Mouse (Mus musculus) right cerebral cortex, adult 2 months (tissue): ENCODE data around the gene Chst14.

Source experiments
- DNase-seq, 2 experiments: peaks; one replicate each; pipeline ENCODE4 v3.0.0; 2021 to 2022; ENCODE audit warnings: low spot score in 2 of 2

Gene Chst14

DNA sequence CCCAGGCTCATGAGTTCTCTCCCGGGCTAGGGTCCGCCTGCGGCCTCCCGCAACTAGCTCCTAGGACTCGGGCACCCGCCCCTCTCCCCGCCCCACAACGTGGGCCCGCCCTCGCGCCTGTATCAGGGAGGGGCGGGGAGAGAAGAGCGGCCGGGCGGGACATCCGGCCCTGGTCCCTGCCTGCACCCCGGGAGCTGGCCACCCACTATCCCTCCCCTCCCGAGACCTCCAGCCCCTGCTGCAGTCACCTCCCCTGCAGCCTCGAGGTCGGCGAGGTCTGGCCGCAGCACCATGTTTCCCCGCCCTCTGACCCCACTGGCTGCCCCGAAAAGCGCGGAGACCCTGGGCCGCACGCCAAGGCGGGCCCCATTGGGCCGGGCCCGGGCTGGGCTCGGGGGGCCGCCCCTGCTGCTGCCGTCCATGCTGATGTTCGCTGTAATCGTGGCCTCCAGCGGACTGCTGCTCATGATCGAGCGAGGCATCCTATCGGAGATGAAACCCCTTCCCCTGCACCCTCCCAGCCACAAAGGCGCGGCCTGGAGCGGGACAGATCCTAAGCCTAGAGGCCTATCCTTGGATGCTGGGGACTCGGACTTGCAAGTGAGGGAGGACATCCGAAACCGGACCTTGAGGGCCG is at the start of gene Chst14:
Gene Chst14 (plus strand): TSS at position 136 of the 637 bp plus-strand sequence.
- DNase-seq, result peak in 1 of 2 experiments; percentile 40

DNA sequence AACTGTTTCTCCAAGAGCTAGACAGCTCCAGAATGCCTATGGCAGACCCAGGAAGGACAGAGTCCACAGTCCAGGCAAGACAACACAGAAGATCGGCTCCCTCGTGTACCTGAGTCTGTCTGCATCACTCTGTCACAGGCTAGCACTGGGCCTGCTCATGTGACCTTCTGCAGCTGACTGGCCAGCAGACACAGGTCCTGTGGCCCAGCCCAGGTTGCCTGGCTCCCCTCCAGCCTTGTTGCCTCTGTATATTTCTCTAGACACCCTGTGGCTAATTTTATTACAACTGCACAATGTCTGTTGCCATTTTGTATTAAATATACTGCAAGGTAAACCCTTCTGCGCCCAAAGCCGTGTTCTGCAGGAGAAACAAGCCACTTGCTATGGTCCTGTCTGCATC is 45.3 kb upstream of the Chst14 start:
- DNase-seq, result no peak

GRCm38 (mm10) chr2:118881956-118882355 is 44.3 kb upstream of the Chst14 start:
- DNase-seq, result no peak

- peak; percentile 92 to 95 for DNase-seq
Observed at GRCm38 (mm10) chr2:118882840-118883679, 43.2 kb upstream of the Chst14 start.

- no peak for DNase-seq
Observed at GRCm38 (mm10) chr2:118887440-118887839, 38.9 kb upstream of the Chst14 start.

DNA sequence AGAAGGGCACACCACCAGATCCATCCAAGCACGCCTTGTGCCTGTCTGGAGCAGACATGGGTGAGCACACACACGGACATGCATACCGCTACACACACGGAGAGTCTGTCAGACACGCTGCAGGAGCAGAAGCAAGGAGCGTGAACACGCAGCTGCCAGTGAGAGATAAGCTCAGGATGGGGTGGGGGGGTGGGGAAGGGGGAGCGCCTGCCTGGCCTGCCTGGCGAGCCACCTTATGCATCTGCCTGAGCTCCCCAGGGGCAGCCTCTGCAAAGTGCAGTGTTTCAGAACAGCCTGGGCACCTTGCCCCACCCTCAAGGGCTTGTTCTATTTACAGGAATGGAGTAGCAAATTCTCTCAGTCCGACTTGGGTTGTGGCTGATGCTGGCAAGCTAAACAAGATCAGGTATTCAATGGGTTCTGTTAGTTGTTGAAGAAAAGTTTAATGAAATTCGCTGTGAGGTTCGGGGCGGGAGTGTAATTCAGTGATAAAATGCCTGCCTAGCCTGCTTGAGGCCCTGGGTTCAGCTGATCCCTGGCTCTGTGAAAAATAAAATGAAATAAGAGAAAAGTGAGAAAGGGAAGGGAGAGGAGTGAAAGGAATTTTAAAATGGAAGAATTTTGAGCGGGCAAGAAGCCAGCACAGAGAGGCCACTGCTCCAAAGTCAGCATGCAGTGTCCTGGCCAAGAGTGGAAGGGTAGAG is 38.3 kb upstream of the Chst14 start:
- no peak for DNase-seq

DNA sequence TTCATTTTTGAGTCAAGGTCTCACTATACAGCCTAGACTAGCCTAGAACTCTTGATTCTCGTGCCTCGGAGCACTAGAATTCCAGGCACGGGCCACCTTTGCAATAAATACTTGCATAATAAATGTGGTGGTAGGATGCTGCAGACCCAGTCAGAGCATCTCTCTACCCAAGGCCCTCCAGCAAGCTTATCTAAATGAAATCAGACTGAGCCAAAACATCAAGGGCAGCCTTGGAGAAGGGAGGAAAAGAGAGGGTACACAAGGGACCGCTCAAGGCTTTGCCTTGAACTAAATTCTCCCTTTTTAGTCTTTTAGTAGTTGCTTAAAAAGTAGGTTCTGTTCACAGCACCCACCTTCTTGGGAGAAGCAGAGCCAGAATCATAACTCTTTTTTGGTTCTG is 35.1 kb upstream of the Chst14 start:
- DNase-seq, result no peak

DNA sequence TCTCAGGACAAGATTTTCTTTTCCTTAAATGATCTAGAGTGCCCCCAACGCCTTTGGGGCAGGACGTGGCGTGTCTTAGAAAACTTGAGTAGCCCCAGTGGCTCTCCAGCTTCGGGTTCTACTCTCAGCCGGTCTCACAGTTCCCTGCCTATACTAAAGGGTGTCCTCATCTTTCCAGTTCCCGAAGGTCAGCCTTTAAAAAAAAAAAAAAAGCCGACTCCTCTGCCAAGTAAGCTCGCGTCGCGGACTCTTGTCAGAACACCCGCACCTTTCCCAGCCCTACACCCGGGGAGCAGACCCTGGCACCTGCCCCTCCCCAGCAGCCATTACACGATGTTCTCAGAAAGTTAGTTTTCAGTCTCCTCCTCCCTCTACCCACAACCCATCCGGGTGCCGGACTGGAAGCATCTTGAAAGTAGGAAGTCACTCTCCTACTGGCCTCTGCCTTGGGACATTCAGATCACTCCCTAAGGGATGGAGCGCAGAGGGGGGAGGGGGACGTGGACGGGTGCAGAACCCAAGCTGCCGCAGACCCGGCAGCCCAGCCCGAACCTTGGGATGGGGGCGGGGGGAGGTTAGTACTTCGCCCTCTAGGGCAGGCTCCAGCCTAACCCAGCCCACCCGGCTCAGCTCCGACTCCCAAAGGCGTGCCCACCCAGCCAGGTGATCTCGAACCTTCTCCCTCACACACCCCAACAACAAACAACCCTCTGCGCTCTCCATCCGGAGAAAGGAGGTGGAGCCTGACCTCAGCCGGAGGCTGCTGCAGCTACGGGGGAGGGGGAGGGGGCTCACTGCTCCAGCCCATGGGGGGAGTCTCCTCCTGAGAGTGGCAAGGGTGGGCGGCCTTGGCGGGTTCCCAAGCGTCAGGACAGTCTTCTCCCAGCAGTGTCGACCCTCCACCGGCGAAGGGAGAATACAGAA is 30.0 kb upstream of the Chst14 start:
- DNase-seq, result no peak

GRCm38 (mm10) chr2:118896914-118897291 is 29.4 kb upstream of the Chst14 start:
- DNase-seq, result no peak

- no peak for DNase-seq
Observed at GRCm38 (mm10) chr2:118897392-118897791, 28.9 kb upstream of the Chst14 start.

DNA sequence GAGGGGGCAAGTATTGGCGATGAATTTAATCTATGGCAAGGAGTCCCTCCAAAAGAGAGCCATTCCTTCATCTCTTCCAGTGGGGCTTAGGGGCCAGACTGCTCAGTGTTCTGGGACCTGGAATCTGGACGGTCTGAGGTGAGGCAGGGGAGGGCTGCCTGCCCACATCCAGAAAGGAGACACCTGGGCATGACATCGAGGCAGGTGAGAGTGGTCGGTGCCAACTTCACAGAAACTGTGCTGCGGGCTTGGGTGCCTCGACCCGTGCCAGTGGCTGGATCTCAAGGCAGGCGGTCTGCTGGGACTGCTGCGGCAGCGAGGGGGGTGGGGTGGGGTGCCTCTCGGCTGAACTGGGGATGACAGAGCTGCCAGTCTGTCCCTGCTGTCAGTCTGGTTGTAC is 28.5 kb upstream of the Chst14 start:
- no peak for DNase-seq

DNA sequence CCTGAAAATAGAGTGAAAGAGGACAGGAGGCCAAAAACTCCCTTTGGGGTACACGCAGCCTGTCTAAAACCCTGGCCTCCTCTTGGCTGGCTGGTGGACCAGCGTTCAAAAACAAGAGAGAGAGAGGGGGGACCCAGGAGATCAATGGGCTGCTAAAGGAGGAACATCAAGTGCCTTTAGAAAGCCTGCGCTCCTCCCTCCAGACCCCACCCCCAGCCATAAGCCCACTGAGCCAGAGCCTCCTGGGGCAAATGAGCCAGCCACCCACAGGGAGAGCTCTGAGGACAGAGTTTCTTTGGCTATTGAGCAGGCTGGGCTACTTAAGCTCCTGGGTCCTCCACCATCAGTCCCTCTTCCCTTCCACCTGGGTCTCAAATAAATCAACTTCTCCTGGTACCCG is 27.5 kb upstream of the Chst14 start:
- no peak for DNase-seq

DNA sequence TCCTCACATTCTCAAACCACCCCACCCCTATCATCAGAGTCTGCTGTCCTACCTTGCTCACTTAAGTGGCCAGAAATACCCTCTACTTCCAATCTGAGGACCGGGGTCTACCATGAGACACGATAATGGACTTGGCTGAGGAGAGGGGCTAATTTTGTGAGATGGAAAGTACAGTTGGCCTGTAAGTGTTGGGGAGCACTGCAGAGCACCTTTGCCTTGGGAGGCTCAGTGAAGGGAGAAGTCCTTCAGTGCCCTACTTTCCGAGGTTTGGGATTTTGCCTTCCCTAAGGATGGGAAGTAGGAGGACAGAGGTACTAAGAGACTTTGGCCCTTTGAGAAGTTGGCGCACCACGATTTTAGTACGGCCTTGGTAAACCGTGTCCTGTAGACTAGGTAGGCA is 27.0 kb upstream of the Chst14 start:
- no peak for DNase-seq

DNA sequence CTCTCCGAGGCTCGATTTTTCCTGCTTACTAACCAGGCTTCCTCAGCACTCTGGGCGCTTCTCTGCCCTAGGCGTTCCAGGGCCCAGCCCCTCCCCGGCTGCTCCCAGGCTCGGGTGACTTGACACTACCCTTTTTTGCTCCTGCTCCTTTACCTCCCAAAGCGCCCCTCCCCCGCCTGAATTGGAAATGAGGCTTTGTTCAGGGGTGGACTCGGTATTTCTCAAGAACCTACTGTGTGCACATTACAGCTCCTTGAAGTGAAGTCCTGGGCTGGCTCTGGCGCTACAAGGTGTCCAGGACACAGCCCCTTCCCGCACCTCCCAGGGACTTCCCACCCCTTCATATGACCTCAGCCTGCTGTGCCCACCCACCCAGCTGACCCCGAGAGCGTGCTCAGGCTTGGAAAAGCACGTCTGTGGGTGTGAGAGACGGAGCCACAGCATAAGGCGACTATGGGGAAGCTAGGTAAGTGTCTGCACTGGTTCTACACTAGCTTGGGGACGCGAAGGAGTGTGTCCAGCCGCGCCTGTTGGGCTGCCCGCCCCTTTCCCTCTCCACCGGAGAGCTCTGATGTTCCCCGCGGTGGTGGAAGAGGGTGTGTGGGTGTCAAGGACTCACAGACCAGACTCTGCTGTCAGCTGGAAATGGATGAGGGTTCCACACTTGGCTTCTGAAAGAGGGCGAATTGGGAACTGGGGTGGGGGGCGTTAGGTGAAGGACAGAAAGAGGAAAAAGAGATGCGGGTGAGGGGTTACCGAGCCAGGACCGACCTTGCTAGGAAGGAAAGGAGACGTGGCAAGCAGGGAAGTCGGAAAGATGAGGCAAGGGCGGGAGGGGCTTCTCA is 26.1 kb upstream of the Chst14 start, which contains the start of gene Bahd1:
Gene Bahd1 (plus strand): TSS at position 397 of the 845 bp plus-strand sequence.
- DNase-seq, result peak; percentile 40 to 48

DNA sequence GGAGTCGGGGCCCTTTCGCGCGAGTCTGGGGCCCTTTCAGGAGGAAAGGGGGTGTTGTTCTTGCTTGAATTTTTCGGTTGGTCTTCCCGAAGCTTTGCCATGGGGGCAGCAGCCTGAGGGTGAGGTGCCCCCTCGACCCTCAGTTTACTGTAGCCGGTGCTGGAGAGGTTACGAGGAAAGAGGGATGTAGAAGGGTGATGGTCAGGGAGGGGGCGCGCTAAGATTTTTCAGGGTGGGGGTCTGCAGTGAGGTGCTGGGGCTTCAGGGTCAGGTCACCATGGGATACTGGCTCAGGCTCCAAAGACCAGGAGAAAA is 25.5 kb upstream of the Chst14 start:
- DNase-seq, result no peak

DNA sequence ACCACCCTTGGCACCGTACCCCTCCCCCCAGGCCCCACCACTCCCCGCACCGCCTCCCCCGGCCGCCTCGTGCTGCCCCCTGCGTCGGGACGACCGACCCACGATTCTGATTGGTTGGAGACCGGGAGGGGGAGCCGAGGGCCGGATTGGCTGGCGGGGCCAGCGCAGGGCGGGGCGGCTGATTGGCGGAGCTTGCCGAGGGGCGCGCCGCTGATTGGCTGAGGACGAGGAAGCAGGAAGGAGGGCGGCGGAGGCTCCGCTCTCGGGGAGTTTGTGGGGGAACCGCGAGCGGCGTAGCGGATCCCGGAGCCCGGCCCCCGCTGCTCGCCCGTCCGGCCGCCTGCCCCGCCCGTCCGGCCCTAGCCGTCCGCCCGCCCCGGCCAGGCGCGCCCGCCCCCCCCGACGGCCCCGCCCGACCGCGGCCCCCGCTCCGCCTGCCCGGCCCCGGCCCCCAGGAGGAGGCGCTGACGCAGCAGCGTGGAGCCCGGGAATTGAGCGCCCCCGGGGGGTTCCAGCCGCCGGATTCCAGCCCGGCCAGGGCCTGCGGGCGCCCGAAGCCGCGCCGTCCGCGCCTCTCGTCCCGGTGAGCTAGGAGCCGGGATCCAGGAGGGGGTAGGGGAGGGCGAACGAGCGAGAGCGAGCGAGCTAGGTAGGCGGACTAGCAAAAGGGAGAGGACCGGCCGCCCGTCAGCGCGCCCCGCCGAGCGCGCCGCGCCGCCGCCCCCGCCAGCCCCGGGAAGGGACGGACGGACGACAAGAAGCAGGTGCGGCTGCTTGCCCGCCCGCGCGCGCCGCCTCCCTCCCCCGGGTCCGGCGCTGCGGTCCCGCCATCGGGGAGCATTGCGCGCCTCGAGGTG is 24.9 kb upstream of the Chst14 start:
- DNase-seq, result peak; percentile 95 to 97

DNA sequence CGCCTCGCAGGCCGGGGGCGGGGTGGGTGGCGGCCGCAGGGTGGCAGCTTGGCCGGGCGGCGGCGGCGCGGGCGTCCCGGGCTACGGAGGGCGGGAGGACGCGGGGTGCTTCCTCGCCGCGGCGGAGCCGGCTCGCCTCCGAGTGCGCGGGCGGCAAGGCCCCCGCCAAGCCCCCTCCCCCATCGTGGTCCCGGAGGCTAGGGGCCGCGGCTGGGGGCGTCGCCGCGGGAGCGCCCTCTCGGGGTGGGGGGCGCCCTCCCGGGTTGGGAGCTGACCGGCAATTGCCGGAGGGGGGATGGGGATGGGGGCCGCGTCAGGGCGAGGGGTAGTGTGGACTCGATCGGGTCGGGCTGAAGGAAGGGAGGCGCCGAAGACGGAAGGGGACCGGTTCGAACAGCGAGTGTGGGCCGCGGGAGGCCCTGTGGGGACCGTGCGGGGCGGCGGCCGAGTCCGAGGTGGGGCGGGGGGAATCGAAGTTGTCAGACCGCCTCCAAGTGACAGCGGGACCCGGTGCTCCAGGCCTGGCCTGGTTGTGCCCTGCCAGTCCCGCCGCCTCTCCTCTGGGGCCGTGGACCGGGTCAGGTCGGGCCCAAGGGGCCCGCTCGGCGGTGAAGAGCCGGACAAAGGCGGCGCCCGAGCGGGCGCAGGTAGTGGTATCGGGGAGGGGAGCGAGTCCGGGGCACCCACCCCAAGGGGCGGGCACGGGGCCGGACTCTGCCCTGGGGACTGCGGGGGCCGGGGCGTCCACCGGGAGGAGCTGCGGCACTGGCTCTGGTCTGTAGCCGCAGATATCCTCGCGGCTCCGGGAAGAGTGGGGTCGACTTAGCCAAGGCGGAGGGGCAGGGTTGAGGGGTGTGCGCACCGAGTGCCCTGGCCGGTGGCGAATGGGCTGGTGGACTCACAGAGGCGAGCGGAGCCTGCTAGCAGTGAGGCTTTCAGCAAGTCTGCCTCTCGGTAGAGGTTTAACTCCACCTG is 24.0 kb upstream of the Chst14 start:
- DNase-seq, result peak in 1 of 2 experiments; percentile 20

DNA sequence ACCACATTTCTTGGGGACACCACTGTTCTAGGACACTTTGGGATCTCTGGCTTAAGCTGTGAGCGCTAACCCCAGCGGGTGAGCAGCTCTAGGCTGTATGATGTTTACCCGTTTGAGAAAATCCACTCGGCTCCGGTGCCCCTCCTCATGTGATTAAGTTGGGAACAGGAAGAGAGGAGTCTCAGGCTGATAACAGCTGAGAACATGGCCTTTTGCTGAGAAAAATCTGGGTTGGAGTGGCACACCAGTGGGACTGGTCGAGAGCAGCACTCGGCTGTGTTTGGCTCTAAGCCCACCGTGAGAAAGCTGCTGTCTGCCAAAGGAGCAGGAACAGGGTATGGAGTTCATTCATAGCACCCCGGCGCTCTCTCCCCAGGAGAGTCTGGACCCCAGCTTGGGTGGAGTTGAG is 23.0 kb upstream of the Chst14 start:
- DNase-seq, result no peak
